8 mouse cellular contexts compared by ENCODE assay signal in the genomic region with DNA sequence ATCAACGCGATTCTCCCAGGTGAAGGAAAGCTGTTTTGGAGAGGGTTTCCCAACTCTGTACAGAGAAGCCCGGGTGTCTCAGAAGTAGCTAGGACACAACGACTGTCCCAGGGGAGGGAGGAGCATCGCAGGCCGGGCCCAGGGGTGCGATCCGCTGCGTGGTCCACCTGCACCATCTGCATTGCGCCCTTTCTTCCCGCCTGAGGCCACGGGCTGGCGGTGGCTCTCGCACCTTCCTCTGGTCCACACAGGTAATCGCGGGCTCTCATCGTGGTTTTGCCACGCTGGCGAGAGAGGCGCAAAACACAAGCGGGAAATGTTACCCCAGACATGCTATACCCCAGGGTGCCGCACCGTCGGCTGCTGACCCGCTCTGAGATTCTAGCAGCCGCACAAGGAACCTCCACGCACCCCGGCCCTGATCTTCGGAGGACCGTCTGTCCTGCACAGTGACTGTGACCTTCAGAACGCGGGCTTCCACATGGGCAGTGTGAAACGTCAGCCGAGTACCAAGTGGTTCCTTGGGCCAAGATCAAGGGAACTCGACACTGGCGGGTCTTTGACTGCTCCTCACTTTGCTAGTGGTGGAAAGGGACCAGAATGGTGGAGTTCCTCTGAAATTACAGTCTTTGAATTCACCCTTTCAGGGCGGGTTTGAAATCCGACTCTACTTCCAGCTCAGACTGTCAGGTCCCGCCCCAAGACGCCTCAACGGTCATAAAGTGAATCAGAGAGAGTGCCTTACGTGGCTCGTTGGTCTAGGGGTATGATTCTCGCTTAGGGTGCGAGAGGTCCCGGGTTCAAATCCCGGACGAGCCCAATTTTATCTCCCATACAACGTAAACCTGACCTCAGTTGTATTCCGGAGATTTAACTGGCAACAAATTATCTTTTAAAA. TPM values are rescaled to one million over a fixed set of nuclear protein-coding genes. Genes with fewer than 3 reads are reported as not detected.
DNase-seq lines count a peak whose midpoint lies in the region; ATAC-seq and TF ChIP-seq lines count a peak whose summit lies in the region.

No protein-coding gene starts in this region.

- TF ChIP-seq CTCF in kidney, adult 2 months (conservative IDR thresholded peaks at IDR 0.05; ENCODE audit: insufficient read depth, insufficient read length, low read depth, low read length), result no peak

- peak overlapping the region; percentile 72 for H3K27ac ChIP-seq in embryonic facial prominence, embryonic 14.5 days (replicated peaks; ENCODE audit: low read depth, low read length)
- no peak overlapping the region for H3K27ac ChIP-seq in kidney, adult 2 months (ENCODE audit: insufficient read depth, low read depth, low read length)
- peak overlapping the region; percentile 80 for H3K27ac ChIP-seq in liver, embryonic 11.5 days (ENCODE audit: low read depth, low read length)

- TF ChIP-seq POLR2A in kidney, adult 2 months (IDR thresholded peaks at IDR 0.05; ENCODE audit: low read depth, low read length), result no peak

- ATAC-seq in embryonic facial prominence, embryonic 14.5 days (ENCODE audit: low read depth), result peak; percentile 84
- ATAC-seq in liver, embryonic 11.5 days (replicated peaks; ENCODE audit: low FRiP score), result peak; percentile 83

- peak overlapping the region; percentile 66 for H3K4me3 ChIP-seq in embryonic facial prominence, embryonic 14.5 days (ENCODE audit: low read depth, low read length)
- H3K4me3 ChIP-seq in kidney, adult 2 months (ENCODE audit: insufficient read depth, low read depth, low read length), result peak overlapping the region; percentile 48
- peak overlapping the region; percentile 62 for H3K4me3 ChIP-seq in liver, embryonic 11.5 days (ENCODE audit: low read depth, low read length)

- peak overlapping the region; percentile 65 for H3K9ac ChIP-seq in embryonic facial prominence, embryonic 14.5 days (ENCODE audit: low read depth, low read length)
- H3K9ac ChIP-seq in liver, embryonic 11.5 days (ENCODE audit: low read depth, low read length), result peak overlapping the region; percentile 65

- no peaks in the 10 kb centered on the region; the same call in 1 of the 2 replicates for H3K4me1 ChIP-seq in embryonic facial prominence, embryonic 14.5 days (ENCODE audit: control insufficient read depth, insufficient read depth, low read length)
- no peaks in the 10 kb centered on the region; the same call in none of the 2 replicates for H3K4me1 ChIP-seq in kidney, adult 2 months (ENCODE audit: control insufficient read depth, insufficient read depth, low read length)
- H3K4me1 ChIP-seq in liver, embryonic 11.5 days (replicated peaks; ENCODE audit: control insufficient read depth, insufficient read depth, low read length), result peaks cover 9% of the 10 kb centered on the region

- H3K27me3 ChIP-seq in embryonic facial prominence, embryonic 14.5 days (replicated peaks; ENCODE audit: control insufficient read depth, insufficient read depth, low read length), result 0 out of 2 replicates have a peak, but pooled peaks cover 1% of the 10 kb centered on the region
- H3K27me3 ChIP-seq in kidney, adult 2 months (replicated peaks; ENCODE audit: control insufficient read depth, insufficient read depth, low read length), result no peaks in the 10 kb centered on the region
- peaks cover 1% of the 10 kb centered on the region; the same call in 1 of the 2 replicates for H3K27me3 ChIP-seq in liver, embryonic 11.5 days (replicated peaks; ENCODE audit: control insufficient read depth, insufficient read depth, low read length)
- H3K27me3 ChIP-seq in splenic B cell, adult 2 months (ENCODE audit: control insufficient read depth, insufficient read depth, low read length, poor library complexity, severe bottlenecking), result no peaks in the 10 kb centered on the region

- H3K4me2 ChIP-seq in embryonic facial prominence, embryonic 14.5 days (ENCODE audit: low read depth, low read length), result peak overlapping the region; percentile 88
- peak overlapping the region; percentile 72 for H3K4me2 ChIP-seq in liver, embryonic 11.5 days

- peak; percentile 94 for DNase-seq in A20 (ENCODE audit: low read depth, low spot score)
- DNase-seq in adrenal gland, adult 2 months, result peak; percentile 88
- peak; percentile 93 for DNase-seq in embryonic facial prominence, embryonic 14.5 days (ENCODE audit: low spot score)
- DNase-seq in heart, adult 8-10 months (ENCODE audit: low spot score), result peak; percentile 75
- peak; percentile 38 for DNase-seq in kidney, adult 2 months
- DNase-seq in liver, embryonic 11.5 days (ENCODE audit: low spot score), result peak; percentile 97
- DNase-seq in monocyte, adult 2 months (ENCODE audit: low read depth in 1 of 2, low spot score in 2 of 2), result peak; percentile 67 to 78
- peak; percentile 89 for DNase-seq in splenic B cell, adult 2 months (ENCODE audit: low read depth, low spot score)

- H3K9me3 ChIP-seq in embryonic facial prominence, embryonic 14.5 days (ENCODE audit: control insufficient read depth, low read length), result no peaks in the 10 kb centered on the region
- no peaks in the 10 kb centered on the region for H3K9me3 ChIP-seq in liver, embryonic 11.5 days (ENCODE audit: control insufficient read depth, low read length)

- under 1% methylated on average over 41 of the region's 50 CpGs for WGBS in embryonic facial prominence, embryonic 14.5 days
- 8% methylated on average over 50 of the region's 50 CpGs for WGBS in kidney, adult 2 months
- under 1% methylated on average over 50 of the region's 50 CpGs for WGBS in liver, embryonic 11.5 days

- no peaks in the 10 kb centered on the region for H3K36me3 ChIP-seq in embryonic facial prominence, embryonic 14.5 days (ENCODE audit: control insufficient read depth, insufficient read depth, low read length)
- H3K36me3 ChIP-seq in kidney, adult 2 months (ENCODE audit: control insufficient read depth, insufficient read depth, low read length), result no peaks in the 10 kb centered on the region
- no peaks in the 10 kb centered on the region for H3K36me3 ChIP-seq in liver, embryonic 11.5 days (ENCODE audit: control insufficient read depth, insufficient read depth, low read length)
- H3K36me3 ChIP-seq in splenic B cell, adult 2 months (ENCODE audit: control insufficient read depth, insufficient read depth, low read length, poor library complexity, severe bottlenecking), result no peaks in the 10 kb centered on the region

RNA-seq across cellular contexts. Expression of gene Elf2, which starts 18.4 kb away (rescaled TPM):
- total RNA-seq in adrenal gland, adult 2 months (2021), result 10 to 100 TPM; 66.3 to 70.8 TPM
- polyA plus RNA-seq in adrenal gland, adult 2 months (2012; rRNA removed), result 30.7 and 39.1 TPM in 2 replicates
- polyA plus RNA-seq in embryonic facial prominence, embryonic 14.5 days (2014; fragmentation: Nextera tagmentation; extraction: Ambion mirVana), result 55.3 and 56.8 TPM in 2 replicates
- total RNA-seq in heart, adult 8-10 months (2022), result 10 to 100 TPM; 40.6 to 52.9 (median 50.9) TPM
- 23.5 and 28.1 TPM in 2 replicates for polyA plus RNA-seq in kidney, adult 2 months (2012; rRNA removed)
- polyA plus RNA-seq in liver, embryonic 11.5 days (2014; fragmentation: Nextera tagmentation; extraction: Ambion mirVana), result 36.5 and 37.9 TPM in 2 replicates

RNA-seq across cellular contexts. Expression of gene Mgarp, which starts 37.6 kb away (rescaled TPM):
- total RNA-seq in adrenal gland, adult 2 months (2021), result 1,000 to 10,000 TPM in 1 of 2 experiments, 100 to 1,000 TPM in 1; 689 to 1,037 TPM
- polyA plus RNA-seq in adrenal gland, adult 2 months (2012; rRNA removed), result 297 and 312 TPM in 2 replicates
- 2.5 and 5.2 TPM in 2 replicates for polyA plus RNA-seq in embryonic facial prominence, embryonic 14.5 days (2014; fragmentation: Nextera tagmentation; extraction: Ambion mirVana)
- total RNA-seq in heart, adult 8-10 months (2022), result under 1 TPM; 0.22 to 0.37 (median 0.26) TPM
- 0.80 TPM in 1 of 2 replicates, not detected in the other for polyA plus RNA-seq in kidney, adult 2 months (2012; rRNA removed)
- 4.6 and 5.2 TPM in 2 replicates for polyA plus RNA-seq in liver, embryonic 11.5 days (2014; fragmentation: Nextera tagmentation; extraction: Ambion mirVana)

RNA-seq across cellular contexts. Expression of gene Ndufc1, which starts 49.9 kb away (rescaled TPM):
- total RNA-seq in adrenal gland, adult 2 months (2021), result 100 to 1,000 TPM; 705 to 794 TPM
- 237 and 341 TPM in 2 replicates for polyA plus RNA-seq in adrenal gland, adult 2 months (2012; rRNA removed)
- polyA plus RNA-seq in embryonic facial prominence, embryonic 14.5 days (2014; fragmentation: Nextera tagmentation; extraction: Ambion mirVana), result 663 and 761 TPM in 2 replicates
- 1,000 to 10,000 TPM; 1,660 to 1,731 (median 1,722) TPM for total RNA-seq in heart, adult 8-10 months (2022)
- polyA plus RNA-seq in kidney, adult 2 months (2012; rRNA removed), result 368 and 461 TPM in 2 replicates
- 692 and 701 TPM in 2 replicates for polyA plus RNA-seq in liver, embryonic 11.5 days (2014; fragmentation: Nextera tagmentation; extraction: Ambion mirVana)

RNA-seq across cellular contexts. Expression of gene Naa15, which starts 56.0 kb away (rescaled TPM):
- 10 to 100 TPM; 39.5 to 63.8 TPM for total RNA-seq in adrenal gland, adult 2 months (2021)
- polyA plus RNA-seq in adrenal gland, adult 2 months (2012; rRNA removed), result 0.46 and 0.59 TPM in 2 replicates
- 34.5 and 34.8 TPM in 2 replicates for polyA plus RNA-seq in embryonic facial prominence, embryonic 14.5 days (2014; fragmentation: Nextera tagmentation; extraction: Ambion mirVana)
- 10 to 100 TPM; 44.6 to 56.5 (median 48.1) TPM for total RNA-seq in heart, adult 8-10 months (2022)
- polyA plus RNA-seq in kidney, adult 2 months (2012; rRNA removed), result 2.3 and 3.5 TPM in 2 replicates
- 48.4 and 50.6 TPM in 2 replicates for polyA plus RNA-seq in liver, embryonic 11.5 days (2014; fragmentation: Nextera tagmentation; extraction: Ambion mirVana)

Comparison
In these comparisons a context has a peak if more than half of its experiments do, and no peak if none do; other contexts are left out.
1. DNase-seq: peak in every context shown above with its lines; median percentile 97 in liver, embryonic 11.5 days; 94 in A20; 93 in embryonic facial prominence, embryonic 14.5 days; 89 in splenic B cell, adult 2 months; 88 in adrenal gland, adult 2 months; 75 in heart, adult 8-10 months; 72 in monocyte, adult 2 months; 38 in kidney, adult 2 months.
2. RNA of gene Mgarp, which starts 37.6 kb away (polyA plus RNA-seq): 297 to 312 TPM in adrenal gland, adult 2 months; 4.6 to 5.2 TPM in liver, embryonic 11.5 days, 2.5 to 5.2 TPM in embryonic facial prominence, embryonic 14.5 days and 0.80 TPM in kidney, adult 2 months; every median in the first group is over 10 times any median in the second.
3. Peak in every context shown above with its lines, with median percentiles within 50 percentile points of each other: H3K4me3 ChIP-seq.